Mouse (Mus musculus) heart, adult 9 months (tissue): ENCODE data around the gene Ephb1.
A peak's percentile ranks its signal among the peaks of the same experiment; 100 is the strongest.

Source experiments
- DNase-seq, 2 experiments: peaks; one replicate each; pipeline ENCODE4 v3.0.0; 2022; ENCODE audit warnings: low spot score in 2 of 2

Gene Ephb1

GRCm38 (mm10) chr9:102069151-102069882, 285.2 kb downstream of the Ephb1 start:
- DNase-seq, result peak; percentile 5 to 19

- no peak for DNase-seq
Measured at GRCm38 (mm10) chr9:102066601-102067000, 287.9 kb downstream of the Ephb1 start.

- DNase-seq, result no peak
Measured at GRCm38 (mm10) chr9:102045886-102046285, 308.6 kb downstream of the Ephb1 start.

- DNase-seq, result no peak
Measured at GRCm38 (mm10) chr9:102045111-102045861, 309.2 kb downstream of the Ephb1 start.

GRCm38 (mm10) chr9:102039011-102039733, 315.3 kb downstream of the Ephb1 start:
- DNase-seq, result no peak

GRCm38 (mm10) chr9:102036132-102036531, 318.4 kb downstream of the Ephb1 start:
- DNase-seq, result no peak

GRCm38 (mm10) chr9:102033231-102033630, 321.3 kb downstream of the Ephb1 start:
- no peak for DNase-seq

GRCm38 (mm10) chr9:102032376-102032775, 322.1 kb downstream of the Ephb1 start:
- no peak for DNase-seq

GRCm38 (mm10) chr9:102029661-102030060, 324.8 kb downstream of the Ephb1 start:
- no peak for DNase-seq

GRCm38 (mm10) chr9:102026136-102026535, 328.4 kb downstream of the Ephb1 start:
- no peak for DNase-seq

- no peak for DNase-seq
Measured at GRCm38 (mm10) chr9:102025141-102025540, 329.4 kb downstream of the Ephb1 start.

- peak; percentile 39 to 40 for DNase-seq
Measured at GRCm38 (mm10) chr9:102015516-102015915, 339.0 kb downstream of the Ephb1 start.

GRCm38 (mm10) chr9:102007706-102008105, 346.8 kb downstream of the Ephb1 start:
- no peak for DNase-seq

GRCm38 (mm10) chr9:102006539-102006938, 348.0 kb downstream of the Ephb1 start:
- peak in 1 of 2 experiments; percentile 3 for DNase-seq

- DNase-seq, result no peak
Measured at GRCm38 (mm10) chr9:102002920-102003319, 351.6 kb downstream of the Ephb1 start.

- DNase-seq, result no peak
Measured at GRCm38 (mm10) chr9:102002186-102002585, 352.3 kb downstream of the Ephb1 start.

- no peak for DNase-seq
Measured at GRCm38 (mm10) chr9:102001633-102002165, 352.8 kb downstream of the Ephb1 start.

- DNase-seq, result no peak
Measured at GRCm38 (mm10) chr9:101999690-102000089, 354.8 kb downstream of the Ephb1 start.

- no peak for DNase-seq
Measured at GRCm38 (mm10) chr9:101996771-101997500, 357.6 kb downstream of the Ephb1 start.

- DNase-seq, result no peak
Measured at GRCm38 (mm10) chr9:101996183-101996582, 358.3 kb downstream of the Ephb1 start.

GRCm38 (mm10) chr9:101995423-101996156, 358.9 kb downstream of the Ephb1 start:
- DNase-seq, result no peak
